Mouse (Mus musculus) kidney, adult 8-10 months (tissue): ENCODE results near the gene Oscp1.

ENCODE experiments used
- DNase-seq, 2 experiments: peaks; one replicate each; pipeline ENCODE4 v3.0.0; 2022

The Oscp1 gene

DNA sequence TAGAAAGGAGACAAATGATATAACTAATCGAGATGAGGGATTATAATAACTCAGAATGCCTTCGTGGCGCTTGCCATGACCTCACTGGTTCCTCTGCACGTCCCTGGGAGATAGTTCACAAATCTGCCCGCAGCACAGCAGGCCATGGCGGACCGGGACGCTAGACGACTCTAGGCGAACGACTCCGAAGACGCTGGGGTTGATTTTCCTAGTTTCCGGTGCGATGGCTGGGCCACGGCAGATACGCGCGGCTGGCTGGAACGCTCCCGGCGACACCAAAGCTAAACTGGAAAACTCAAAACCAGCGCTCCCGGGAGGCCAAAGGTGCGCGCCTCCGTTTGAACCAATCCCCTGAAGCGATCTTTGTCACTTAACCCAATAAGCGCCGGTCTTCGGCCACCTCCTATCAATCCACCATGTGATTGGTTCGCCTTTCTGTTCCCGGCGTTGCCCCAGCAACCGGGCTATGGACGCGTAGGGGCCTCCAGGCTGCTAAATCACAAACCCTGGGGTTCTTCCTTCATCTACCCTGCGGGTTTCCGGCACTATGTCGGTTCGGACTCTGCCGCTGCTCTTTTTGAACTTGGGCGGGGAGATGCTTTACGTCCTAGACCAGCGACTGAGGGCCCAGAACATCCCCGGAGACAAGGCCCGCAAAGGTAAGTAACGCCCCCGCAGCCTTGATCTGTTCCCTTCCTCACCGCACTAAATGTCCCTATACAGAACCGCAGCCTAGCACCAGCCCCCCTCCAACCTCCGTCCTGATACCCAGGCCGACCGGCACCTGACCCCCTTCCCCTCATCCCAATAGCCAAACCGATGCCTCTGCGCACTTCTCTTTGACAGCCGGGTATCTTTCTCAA lies at the start of gene Oscp1:
Oscp1 (plus strand) TSS at position 432 of the 863 bp plus-strand sequence.
- DNase-seq: peak; percentile 92 to 94

DNA sequence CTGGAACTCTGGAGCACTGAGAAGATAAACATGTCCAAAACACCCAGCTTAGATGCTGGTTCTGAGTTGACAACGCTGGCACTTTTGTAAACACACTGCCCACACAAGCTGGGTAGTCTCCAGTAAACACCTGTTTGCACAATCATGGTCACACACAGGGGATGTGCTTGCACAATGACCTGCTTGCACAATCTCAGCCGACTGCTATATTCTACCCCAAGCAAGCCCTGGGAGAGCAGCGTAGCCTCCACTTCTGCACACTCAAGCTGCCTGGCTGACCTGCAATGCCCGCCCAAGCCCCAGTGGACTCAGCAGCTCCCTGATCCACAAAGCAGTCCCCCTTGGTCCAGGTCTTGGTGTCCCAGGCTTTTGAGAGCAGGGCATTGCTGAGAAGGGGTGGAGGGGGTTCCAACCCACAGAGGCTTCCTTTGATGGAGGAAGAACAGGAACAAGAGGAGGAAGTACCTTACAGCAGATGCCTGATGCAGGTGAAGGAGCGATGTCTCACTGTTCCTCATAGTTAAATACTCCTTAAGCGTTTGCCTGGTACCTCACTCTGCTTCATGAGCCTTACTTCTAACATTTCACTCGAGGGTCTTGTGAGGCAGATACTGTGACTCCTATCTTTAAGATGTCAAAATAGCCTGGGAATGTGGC lies 40.6 kb upstream of the Oscp1 start:
- DNase-seq: no peak

DNA sequence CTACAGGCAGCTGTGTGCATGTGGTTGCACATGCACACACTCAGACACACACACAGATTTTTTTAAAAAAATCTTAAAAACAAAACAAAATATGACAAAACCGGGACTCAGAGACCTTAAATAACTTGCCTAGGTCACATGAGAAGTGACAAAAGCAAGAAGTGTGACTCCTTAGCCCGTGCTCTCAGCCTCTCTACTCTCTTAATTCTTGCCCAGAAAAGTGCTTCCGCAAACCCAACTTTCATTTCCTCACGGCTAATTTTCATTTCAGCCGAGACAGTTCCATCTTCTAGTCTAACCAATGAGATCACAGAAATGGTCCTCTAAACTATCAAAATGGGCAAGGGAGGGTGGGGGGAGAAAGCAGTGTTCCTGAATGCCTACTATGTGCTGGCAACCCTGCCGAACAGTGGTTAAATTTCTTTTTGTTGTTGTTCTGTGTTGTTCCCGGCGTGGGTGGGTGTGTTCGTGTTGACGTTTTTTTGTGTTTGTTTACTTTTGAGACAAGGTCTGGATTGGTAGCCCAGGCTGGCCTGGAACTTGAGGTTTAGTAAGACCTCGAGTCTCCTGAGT lies 39.3 kb upstream of the Oscp1 start:
- DNase-seq: no peak

DNA sequence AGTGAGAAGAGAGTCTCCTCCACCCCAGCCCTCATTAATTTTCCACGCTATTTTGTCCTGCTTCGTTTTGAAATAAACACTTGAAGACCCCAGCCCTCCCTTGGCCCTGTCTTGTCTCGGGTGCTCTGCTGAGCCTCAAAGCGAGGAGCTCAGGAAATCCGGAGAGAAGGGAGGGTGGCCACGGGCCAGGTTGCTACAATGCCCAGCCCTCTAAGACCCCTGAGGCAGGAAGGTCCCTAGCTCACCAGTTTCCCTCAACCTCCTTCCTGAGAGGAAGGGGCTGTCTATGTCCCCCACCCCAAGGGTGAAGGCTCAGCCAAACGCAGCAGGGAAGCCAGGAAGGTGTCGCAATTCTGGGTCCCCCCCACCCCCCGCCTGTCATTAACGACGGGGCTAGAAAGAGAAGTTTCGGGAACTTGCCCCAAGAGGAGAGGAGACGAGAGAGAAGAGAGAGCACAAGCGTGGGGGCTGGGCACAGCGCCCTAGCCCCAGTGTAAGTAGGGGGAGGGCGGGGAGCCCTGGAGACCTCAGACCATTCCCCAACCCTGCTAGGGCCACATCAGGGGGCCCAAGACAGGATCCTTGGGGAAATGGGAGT lies 34.0 kb upstream of the Oscp1 start, which contains the start of gene Csf3r:
Csf3r (plus strand) TSS at position 248 of the 598 bp plus-strand sequence.
- DNase-seq: no peak

DNA sequence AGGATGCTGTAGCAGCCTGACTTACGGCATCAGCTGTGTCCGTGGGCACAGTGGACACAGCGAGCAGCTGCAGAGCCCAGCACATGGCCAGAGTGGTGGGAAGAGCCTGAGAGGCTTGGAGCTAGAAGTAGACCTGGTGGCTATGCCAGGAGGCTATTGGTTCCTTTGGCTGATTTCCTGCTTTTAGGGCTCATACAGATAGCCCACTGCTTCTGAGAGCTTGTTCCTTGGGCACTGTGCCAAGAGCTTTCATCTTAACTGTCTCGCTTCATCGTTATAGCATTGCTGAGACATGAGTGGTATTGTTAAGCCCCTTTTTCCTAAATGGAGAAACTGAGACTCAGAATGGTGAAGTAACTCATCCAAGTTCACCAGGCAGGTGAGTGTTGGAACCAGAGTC lies 32.6 kb upstream of the Oscp1 start:
- DNase-seq: no peak

DNA sequence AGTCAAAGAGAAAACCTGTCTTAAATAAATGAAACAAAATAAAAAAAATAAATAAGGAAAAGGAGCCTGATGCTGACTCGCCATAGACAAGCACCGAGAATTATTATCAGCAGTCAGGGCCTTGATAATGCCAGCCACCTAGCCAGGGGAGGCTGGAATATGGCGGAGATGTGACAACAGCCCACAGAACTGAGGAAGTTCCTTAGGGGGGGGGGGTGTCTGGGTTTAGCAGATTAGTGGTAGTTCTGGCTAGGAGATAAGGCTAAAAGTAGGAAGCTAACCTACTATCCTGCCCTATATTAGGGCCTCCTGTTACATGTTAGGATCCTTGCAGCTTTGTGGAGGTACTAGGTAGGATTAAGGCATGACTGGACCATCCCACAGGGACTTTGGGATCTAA lies 30.4 kb upstream of the Oscp1 start:
- no peak for DNase-seq

DNA sequence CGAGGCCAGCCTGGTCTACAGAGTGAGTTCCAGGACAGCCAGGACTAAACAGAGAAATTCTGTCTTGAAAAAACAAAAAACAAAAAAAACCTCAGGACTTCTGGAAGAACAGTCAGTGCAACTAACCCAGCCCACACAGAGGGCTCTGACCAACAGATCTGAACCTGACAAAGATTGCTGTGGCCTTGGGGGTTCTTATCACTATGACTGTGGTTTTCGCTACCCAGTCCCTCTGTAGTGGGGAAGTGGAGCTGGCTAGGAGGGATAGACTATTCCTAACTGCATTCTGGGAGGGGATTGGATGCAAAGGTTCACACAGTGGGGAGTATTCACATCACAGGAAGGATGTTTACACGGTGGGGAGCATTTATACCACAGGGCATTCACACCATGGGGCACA lies 29.3 kb upstream of the Oscp1 start:
- DNase-seq: no peak

DNA sequence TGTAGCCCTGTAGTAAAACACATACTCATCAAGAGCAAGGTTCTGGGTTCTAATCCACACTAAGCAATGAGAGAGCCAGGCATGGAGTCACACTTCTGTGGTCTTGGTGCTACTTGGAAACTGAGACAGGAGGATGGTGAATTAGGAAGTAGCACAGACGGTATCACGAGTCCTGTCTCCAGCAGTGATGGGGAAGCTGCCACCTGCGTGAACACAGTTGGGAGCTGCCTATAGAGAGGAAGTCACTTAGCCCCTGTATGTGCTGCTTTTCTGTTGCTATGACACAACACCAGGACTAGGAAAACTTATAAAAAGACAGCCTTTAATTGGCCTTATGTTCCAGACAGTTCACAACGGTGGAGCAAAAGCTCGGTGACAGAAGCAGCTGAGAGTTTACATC lies 27.7 kb upstream of the Oscp1 start:
- DNase-seq: no peak

DNA sequence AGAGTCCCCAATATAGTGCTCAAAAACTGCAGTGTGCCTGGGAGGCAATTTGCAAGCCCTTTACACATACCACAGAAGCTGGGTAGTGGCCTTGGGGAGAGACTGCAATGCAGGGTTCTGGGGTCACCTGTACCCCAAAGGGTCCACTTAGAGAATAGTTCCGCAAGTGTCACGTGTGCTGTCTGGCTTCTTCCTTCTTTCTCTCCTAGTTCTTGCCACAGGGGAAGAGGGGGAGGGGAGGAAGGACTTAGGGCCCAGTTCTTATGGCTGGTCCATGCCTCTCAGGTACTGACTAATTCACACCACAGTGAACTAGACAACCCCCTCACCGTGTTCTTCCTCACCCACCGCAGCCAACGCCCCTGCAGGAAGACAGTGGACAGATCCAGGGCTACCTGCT lies 23.0 kb upstream of the Oscp1 start:
- no peak for DNase-seq

DNA sequence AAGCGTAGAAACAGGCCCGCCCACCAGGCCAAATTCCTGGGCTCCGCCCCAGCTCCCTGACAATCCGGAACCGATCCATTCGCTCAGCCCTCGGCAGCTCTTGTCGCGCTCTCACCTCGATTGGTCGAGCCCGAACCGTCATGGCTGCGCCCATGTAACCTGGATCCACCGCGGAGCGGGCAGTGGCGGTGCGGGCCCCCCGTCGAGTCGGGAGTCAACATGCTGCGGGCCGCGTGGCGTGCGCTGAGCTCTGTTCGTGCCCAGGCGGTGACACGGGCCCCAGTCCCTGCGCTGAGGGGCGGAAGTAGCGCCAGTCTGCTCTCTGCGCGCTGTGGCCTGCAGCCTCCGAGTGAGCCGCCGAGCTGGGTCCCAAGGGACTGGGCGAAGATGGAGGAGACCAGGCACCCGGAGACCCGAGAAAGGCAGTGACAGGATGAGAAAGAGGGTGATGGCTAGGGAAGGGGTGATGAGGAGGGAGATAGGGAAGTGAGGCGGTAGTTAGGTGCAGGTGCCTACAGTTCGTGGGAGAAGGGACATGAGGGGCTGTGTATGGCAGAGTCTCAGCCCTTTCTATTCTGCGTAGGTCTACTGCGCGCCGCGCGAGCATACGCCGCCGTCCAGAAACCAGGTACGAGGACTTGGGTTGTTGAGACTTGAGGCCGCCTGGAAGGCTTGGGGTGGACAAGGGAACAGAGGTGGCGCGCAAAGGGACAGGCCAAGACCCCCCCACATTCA lies 11.3 kb upstream of the Oscp1 start, which contains the start of gene Mrps15:
Mrps15 (plus strand) TSS at position 75 of the 735 bp plus-strand sequence.
- DNase-seq: peak; percentile 83 to 88

DNA sequence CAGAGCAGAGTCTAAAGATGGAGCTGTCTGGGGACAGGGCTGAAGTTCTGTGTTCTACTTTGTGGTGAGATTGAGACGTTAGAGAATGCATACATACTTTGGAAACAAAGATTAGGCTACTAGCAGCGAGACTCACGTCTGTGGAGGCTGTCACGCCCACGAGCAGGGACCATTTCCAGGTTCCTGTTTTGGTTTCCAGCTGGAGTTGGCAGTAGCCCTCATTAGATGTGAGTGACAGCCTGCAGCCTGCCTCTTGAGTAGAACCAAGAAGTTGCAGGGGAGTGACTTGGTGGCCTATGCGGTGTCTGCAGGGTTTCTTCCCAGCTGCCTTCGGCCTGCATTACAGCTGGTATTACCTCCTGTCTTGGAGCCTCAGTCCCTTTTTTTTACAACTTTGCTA lies 6.7 kb upstream of the Oscp1 start:
- no peak for DNase-seq

DNA sequence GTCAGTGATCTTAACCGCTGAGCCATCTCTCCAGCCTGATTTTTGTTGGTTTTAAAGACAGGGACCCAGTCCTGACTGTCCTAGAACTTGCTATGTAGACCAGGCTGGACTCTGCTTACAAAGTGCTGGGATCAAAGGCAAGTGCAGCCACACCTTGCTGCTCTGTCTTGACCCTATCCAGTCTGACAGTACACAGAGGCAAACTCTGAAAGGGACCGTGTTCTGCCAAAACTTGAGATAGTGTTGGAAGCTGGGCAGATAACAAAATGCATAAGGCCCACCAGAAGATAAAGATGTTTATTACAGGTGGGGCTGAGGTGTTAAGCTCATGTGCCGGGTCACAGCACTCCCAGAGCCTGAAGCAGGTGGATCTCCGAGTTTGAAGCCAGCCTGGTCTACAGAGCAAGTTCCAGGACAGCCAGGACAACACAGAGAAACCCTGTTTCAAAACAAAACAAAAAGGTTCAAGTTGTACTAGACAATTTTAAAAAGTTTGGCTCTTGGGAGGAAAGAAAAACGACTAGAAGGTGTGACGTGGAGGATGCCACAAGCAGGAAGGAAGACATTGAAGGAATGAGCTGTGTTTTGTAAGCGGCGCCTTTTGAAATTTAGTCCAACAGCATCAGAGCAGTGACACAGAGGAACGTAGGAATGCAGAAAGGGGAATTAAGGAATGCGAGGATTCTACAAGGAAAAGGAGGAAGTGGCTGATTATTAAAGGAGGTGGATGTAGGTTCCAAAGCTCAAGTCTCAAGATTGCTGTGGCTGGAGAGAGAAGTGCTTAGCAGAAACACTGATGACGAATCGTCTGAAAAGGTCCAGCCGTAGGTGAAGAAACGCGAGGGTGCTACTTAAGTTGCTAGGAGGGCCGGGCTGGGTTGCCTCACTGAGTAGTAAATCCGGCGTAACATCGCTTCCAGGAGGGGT lies 895 bp upstream of the Oscp1 start:
- no peak for DNase-seq

DNA sequence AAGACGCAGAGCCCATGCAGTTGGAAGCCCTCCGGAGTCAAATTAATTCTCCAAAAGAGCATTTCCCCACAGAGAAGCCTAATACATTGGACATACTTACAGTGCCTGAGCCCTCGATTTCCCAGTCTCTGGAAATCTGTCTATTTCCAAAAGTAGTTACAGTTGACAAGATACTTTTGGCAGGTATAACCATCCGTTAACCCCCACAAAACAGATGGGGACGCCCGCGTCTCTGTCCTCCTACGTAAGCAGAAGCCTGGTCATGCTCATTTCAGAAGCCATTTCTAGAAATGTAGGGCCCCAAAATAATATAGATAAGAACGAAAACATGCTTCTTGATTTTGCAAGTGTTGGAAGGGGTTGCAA lies 615 bp downstream of the Oscp1 start:
- DNase-seq: no peak

DNA sequence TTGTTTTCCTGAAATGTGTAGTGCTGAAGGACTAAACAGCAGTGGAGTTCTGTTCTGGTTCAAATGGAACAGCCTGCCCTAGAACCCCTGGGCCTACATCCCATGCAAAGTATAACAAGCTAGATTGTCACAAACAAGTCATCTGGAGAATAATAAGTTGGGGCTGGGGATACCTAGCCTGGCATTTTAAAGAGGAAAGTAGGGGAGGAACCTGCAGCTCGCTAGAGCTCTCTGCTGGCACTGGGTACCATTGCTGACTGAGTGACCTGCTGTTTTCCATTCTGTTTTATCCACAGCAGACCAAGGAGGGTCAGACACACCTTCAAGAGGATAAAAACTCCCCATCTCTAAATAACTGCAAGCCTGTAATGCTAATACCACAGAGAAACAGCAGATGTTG lies 4.5 kb downstream of the Oscp1 start:
- DNase-seq: peak in 1 of 2 experiments; percentile 24

DNA sequence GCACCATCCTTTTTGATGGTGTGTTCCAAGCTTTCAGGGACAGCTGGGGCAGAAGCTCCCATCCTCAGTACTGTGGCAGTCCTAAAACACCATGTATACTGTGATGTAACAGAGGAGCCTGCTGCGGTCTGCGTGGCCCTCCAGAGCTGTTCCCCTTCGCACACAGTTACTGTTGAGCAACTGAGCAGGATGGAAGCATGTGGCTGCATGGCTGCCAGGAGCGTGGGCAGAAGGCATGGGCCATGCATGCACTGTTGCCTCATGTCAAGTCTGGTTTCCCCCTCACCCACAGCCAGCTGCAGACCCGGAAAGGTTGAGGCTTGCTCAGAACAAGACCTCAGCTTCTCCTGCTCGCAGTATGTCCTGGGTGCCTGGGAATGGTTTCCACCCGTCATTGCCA lies 6.9 kb downstream of the Oscp1 start:
- no peak for DNase-seq

DNA sequence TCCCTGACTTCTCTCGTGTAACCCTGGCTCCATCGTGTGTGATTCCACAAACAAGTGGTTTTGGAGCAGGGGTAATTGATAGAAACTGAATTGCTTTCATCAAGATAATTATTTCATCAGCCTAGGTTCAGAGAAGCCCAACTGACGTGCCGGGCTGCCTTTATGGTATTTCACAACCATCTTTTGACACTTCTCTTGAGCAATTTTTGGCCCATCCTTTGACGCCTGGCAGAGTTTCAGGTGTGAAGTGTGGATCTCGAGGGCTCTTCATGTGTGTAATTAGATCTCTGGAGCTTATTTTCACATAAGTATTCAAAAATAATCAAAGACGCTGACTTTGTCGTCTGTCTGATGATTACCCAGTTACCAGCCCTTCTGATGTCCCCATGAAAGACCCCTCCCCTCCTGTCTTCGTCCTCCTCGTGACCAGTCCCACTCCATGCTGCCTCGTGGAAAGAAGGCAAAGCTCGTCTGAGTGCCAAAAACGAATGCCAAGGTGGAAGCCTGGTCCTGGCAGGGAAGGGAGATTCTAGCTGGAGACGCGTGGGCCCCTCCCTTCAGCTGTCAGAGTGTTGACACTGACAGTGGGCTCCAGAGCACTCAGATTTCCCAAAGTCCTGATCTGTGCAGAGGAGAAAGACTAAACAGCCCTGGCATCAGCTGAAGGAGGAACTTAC lies 9.2 kb downstream of the Oscp1 start:
- no peak for DNase-seq

DNA sequence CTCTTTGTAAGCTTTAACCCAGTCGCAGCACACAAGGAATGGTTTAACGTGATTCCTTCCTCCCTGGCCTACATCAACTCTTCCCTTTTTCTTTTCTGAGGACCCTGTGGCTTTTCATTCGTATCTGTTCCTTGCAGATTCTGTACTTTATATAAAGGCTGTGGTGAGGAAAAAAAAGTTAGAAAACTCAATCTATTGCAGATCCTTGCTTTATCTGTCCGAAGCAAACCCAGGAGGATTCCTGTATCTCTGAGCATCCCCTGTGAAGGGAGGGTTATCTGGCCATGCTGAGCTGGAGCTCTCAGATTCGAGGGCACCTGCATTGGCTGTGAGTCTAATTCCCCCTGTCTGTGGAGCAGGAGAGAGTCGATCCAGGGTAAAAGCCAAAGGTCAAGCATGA lies 10.5 kb downstream of the Oscp1 start:
- no peak for DNase-seq

DNA sequence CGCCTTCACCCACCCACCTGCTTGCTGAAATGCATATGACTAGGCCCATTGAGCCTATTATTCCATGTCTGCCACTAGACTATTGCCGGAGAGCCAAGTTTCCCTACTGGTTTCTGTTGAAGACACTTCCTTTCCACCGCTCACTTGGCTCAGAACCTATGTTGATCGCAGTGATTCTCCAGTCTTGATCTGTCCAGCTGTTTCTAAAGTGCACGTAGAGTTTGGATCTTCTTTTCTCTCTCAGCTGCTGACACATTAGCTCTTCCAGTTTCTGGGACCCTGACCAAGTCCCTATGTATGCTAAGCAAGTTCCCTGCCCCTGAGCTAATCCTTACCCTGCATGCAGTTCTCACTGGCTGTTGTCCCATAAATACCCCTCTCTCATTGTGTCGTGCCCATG lies 19.5 kb downstream of the Oscp1 start:
- no peak for DNase-seq

DNA sequence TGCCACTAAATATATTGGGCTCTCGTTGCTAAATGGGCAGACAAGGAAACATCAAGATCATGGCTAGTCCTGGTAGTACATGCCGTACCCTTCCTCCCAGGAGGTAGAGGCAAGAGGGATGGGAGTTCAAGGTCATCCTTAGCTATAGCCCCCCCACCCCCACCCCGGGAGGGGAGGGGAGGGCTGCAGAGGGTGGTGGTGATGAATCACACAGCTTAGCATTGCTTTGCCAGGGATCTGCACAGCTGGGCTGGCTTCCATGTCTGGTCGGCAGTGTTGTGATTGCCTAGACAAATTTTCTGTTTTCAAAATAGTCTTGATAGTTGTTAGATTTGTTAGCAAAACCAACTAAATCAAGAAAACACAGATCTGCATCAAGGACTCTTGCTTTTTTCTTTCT lies 20.9 kb downstream of the Oscp1 start:
- no peak for DNase-seq

DNA sequence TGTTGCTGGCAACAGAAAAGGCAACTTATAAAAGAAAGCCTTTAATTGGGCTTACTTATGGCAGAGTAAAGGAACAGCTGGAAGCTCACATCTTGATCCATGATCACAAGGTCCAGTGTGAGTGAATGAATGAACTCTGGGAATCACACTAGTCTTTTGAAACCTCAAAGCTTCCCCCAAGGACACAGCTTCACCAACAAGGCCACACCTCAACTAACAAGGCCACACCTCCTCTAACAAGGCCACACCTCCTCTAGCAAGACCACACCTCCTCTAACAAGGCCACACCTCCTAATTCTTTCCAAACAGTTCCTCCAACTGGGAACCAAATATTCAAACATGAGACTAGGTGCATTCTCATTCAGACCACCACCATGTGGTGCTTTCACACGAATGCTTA lies 23.2 kb downstream of the Oscp1 start:
- no peak for DNase-seq

DNA sequence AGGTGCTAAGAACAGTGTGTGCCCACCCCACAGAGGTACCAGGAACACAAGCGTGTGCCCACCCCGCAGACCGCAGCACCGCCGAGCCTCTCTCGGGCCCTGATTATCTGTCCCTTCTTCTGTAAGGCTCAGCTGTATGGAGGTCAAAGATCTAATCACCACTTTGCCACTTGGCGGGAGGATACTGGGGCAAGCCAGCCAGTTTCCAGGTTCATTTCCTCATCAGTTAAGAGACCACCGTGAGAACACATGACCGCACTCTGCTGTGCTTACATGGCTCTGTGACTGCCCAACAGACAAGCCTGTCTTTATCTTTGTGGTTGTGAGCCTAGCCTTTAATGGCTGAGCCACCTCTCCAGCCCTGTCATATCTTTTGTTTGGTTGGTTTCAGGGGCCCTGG lies 24.7 kb downstream of the Oscp1 start:
- no peak for DNase-seq
